Mouse (Mus musculus) inflammation-experienced regulatory T-cells, adult 6 months (primary cell): ENCODE results near the gene Lrch3. TPM values are rescaled to one million over a fixed set of nuclear protein-coding genes. Genes with fewer than 3 reads are reported as not detected.
"Not testable (repeated sequence)": the region's sequence is repeated elsewhere in the genome, so short reads cannot be mapped to it uniquely, and the experiment has no call there.

Source experiments
- ATAC-seq: one replicate; pipeline ENCODE4 v1.8.0; 2017
- polyA plus RNA-seq, 3 experiments: library from polyadenylated mRNA; unstranded; fragments of 100-300 nt; shearing (Covaris generic); gene quantifications; one replicate each; pipeline ENCODE4 v1.2.1; 2017

The Lrch3 gene
- polyA plus RNA-seq, 3 experiments from 2014 or later: 19.6 to 23.6 (median 21.9) TPM

DNA sequence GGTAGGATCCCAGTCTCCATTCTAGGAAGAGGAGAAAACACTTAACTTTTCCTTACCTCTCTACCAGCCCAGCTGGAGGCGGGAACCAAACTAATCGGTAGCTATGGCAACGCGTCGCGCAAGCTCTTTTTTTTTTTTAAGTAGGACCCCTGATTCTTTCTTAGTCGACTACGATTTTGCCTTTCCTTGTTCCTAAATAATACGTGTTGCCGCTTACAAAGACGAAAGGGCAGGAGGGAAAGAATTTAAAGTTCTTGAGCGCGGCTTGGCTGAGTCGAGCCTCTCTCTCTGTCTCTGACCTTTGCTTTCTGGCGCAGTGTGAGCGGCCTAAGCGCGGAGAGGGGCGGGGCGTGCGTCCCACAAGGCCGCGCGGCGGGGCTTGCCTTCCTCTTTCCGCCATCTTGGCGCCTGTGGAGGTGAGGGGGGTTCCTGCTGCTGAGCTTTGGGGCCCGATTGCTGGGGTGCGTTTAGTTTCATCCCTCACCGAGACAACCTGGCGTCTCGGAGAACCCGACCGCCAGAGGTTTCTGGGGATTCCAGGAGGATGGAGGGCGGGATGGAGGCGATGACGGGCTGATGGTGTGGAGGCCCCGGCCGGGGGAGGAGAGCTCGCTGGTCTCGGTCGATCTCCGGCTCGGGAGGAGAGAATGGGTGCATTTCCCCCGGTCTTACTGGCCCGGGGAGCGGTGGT lies 142.3 kb downstream of the Lrch3 start, which contains the start of the genes Iqcg and Rpl35a:
TSS of gene Iqcg (minus strand) at position 124 of the 691 bp plus-strand sequence.
TSS of gene Rpl35a (plus strand) at position 359 of the 691 bp plus-strand sequence.
- peak; percentile 88 for ATAC-seq

DNA sequence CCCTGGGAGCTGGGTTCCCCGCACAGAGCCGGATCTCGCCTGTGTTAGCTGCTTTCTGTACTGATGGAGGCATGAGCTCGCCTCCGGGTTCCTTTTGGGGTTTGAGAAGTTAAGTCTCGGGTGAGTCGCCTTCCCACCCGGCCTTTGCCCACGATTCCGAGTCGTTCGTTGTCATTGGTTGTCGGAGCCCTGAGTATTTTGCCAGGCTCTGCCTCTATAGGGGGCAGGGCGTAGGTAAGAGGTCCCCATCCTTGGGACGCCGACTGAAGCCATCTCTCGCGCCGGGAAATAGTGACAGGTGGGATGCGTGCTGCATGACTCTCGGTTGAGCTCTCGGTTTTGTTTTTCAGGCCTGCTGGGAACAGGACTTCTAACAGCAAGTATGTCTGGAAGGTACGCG lies 142.9 kb downstream of the Lrch3 start:
- ATAC-seq: no peak

DNA sequence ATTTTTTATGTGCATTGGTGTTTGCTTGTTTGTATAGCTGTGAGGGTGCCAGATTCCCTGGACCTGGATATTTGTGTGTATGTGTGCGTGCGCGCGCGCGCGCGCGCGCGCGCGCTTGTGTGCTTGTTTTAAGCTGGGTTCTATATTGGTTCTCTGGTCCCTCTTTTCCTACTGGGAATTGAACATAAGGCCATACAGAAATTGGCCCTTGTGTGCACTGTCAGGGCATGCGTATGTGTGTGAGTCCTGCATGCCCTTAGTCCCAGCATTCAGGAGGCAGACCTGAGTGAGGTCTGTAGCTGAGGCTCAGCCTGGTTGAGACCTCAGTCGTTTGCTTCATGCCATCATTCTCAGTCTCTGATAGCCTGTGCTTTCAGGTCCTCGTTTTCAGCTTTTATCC lies 144.1 kb downstream of the Lrch3 start:
- no peak for ATAC-seq

DNA sequence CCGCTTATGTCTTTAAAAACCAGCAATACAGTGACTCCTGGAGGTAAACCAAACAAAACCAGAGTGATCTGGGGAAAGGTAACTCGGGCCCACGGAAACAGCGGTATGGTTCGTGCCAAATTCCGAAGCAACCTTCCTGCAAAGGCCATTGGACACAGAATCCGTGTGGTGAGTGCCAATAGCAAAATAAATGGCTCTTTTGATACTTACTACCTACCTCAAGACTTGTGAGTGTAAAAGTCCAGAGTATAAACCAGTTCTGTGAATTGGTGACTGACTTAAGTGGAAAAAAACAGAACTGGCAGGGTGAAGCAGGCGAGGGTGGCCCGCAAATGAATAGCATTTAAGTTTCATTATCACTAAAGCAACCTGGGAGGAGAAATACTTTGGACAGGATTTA lies 144.8 kb downstream of the Lrch3 start:
- not testable (repeated sequence) for ATAC-seq

DNA sequence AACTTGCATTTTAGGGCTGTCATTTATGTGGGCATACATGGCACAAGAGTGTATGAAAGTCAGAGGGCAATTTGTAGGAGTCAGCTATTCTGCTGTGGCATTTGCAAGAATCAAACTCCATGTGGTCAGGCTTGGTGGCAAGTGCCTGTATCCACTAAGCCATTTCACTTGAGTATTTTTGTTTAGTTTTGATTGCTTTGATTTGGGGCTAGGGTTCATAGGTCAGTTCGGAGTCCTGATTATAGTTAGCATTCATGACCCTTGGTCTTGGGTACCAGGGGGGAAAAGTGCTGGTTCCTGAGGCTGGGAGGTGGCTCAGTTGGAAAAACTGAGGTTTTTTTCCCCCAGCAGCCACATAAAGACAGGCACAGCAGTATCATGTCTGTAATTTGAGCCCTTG lies 145.6 kb downstream of the Lrch3 start:
- ATAC-seq: no peak

DNA sequence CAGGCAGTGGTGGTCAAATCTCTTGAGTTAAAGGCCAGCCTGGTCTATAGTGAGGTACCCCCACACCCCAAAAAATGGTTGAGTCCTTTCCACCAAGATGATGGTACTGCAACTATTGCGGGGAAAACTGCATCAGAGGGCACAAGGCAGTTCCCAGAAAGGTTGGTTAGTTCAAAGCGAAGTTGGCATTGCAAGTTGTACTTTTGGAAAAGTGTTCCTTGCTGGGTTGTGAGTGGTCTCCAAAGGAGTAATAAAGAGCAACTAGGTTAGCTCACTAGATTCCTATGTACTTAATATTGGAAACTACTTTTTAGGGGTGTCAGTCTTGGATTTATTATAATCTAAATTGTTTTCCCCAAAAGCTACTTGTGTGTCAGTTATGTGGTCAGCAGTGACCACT lies 147.0 kb downstream of the Lrch3 start:
- ATAC-seq: no peak

DNA sequence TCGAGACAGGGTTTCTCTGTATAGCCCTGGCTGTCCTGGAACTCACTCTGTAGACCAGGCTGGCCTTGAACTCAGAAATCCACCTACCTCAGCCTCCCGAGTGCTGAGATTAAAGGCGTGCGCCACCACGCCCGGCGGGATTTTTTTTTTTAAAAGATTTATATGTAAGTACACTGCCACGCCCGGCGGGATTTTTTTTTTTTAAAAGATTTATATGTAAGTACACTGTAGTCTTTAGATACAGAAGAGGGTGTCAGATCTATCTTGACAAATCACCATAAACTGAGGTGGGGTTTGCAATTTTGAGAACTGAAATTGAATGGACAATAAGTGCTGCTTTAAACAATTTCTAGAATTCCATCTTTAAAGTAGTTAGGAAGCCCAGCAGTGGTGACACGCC lies 147.5 kb downstream of the Lrch3 start:
- ATAC-seq: no peak

DNA sequence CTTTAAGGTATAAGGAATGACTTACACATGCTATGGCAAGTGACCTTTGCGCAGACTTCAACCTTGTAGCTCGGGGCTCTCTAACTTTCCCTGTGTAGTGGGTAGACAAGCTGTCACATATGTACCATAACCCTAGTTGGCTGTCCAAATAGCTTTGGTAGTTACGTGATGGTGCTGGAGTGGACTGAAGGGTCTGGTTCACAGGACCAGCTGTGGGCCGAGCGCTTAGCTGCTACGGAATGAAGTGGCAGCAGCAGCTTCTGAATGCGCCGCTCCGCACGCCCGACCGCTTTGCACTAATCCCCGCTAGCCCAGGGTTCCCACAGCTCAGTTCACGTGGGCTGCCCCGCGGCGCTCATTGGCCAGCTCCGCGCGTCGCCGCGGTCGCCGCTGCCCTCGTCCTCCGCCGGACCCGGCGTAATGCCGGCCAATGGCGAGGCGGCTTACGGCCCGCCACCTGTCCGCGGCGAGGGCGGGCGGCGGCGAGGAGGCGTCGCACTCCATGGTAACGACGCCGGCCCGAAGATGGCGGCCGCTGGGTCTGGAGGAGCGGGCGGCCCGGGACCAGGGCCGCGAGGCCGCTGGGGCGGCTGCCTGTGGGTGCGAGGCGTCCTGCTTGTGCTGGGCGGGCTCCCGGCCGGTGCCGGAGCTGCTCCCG lies 148.3 kb downstream of the Lrch3 start, which contains the start of gene Lmln:
TSS of gene Lmln (plus strand) at position 498 of the 658 bp plus-strand sequence.
- ATAC-seq: peak; percentile 78

DNA sequence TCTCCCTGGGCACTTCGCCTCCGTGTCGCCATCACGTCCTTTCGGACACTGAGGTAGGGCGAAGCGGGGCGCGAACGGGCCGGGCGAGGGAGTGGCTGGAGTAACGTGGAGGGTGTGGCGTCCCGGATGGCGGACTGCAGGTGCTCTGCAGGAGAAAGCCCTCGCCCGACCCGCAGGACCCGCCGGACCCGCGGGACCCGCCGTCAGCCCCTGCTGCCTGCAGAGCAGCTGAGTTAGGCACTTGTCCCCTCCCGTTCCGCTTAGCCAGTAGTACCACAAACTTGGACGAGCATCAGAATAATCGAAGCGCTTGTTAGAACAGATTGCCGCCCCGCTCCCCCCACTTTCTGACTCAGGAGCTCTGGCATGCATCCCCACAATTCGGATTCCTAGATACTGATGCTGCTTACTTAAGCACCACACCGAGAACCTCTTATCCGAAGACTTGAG lies 148.8 kb downstream of the Lrch3 start:
- peak; percentile 26 for ATAC-seq

DNA sequence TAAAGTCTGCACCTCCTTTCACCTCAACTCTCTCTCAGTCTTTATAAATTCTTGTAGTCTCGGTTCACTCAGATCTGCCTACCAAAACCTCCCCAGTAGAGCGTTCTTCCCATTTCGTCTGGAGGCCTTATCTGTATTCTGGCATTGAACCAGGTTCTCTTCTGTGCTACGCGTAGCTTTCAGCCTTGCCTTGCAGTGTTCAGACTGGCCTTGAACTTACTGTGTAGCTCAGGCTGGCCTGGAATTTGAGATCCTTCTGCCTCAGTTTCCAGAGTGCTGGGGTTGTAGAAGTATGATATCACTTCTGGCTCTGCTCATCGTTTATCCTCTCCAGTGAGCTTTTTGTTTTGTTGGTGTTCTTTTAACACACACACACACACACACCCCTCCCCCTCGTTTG lies 149.4 kb downstream of the Lrch3 start:
- ATAC-seq: no peak

DNA sequence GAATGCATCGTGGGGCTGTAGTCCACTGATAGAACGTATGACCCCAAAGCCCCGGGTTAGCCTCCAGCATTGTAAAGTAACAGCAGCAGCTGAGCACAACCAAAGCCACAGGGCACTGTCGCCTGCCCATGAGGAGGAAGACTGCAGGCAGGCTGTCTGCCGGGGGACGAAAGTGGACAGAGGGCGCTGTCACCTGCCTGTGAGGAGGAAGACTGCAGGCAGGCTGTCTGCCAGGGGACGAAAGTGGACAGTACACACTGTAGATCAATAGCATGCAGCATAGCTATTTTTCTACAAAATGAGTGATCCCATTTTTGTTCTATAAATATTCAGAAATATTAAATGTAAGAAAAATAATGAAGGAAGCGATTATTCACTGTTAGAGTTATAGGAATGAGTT lies 150.7 kb downstream of the Lrch3 start:
- ATAC-seq: no peak

Other genes with a start within 250 kb of the Lrch3 start
- gene Muc4, start 178.2 kb upstream of the Lrch3 start, polyA plus RNA-seq: under 1 TPM in 1 of 3 experiments, not detected in 2; 0.05 TPM
- 1 to 10 TPM in 1 of 3 experiments, not detected in 2; 2.3 TPM for gene Muc20, start 116.7 kb upstream of the Lrch3 start, polyA plus RNA-seq
- not detected for gene Smbd1, start 103.6 kb upstream of the Lrch3 start, polyA plus RNA-seq
- gene Fyttd1, start 36.6 kb upstream of the Lrch3 start, polyA plus RNA-seq: 10 to 100 TPM; 54.2 to 93.0 (median 62.4) TPM
- 10 to 100 TPM in 2 of 3 experiments, 1 to 10 TPM in 1; 9.3 to 15.1 (median 13.8) TPM for gene Rubcn, start 36.3 kb upstream of the Lrch3 start, polyA plus RNA-seq
- gene Iqcg, start 142.1 kb downstream of the Lrch3 start, polyA plus RNA-seq: 1 to 10 TPM in 2 of 3 experiments, under 1 TPM in 1; 0.86 to 2.4 (median 1.4) TPM
- 1,000 to 10,000 TPM; 1,095 to 1,593 (median 1,512) TPM for gene Rpl35a, start 142.4 kb downstream of the Lrch3 start, polyA plus RNA-seq
- under 1 TPM; 0.12 to 0.57 (median 0.24) TPM for gene Lmln, start 148.4 kb downstream of the Lrch3 start, polyA plus RNA-seq